Mouse (Mus musculus) adrenal gland, adult (tissue): Measurements from ENCODE around the gene Tmem160.

Source experiments
- DNase-seq, 2 experiments: peaks; one replicate each; pipeline ENCODE4 v3.0.0; 2022 to 2023; ENCODE audit warnings: low spot score in 1 of 2; ENCODE audit not compliant: inconsistent age in 2 of 2

Gene Tmem160

DNA sequence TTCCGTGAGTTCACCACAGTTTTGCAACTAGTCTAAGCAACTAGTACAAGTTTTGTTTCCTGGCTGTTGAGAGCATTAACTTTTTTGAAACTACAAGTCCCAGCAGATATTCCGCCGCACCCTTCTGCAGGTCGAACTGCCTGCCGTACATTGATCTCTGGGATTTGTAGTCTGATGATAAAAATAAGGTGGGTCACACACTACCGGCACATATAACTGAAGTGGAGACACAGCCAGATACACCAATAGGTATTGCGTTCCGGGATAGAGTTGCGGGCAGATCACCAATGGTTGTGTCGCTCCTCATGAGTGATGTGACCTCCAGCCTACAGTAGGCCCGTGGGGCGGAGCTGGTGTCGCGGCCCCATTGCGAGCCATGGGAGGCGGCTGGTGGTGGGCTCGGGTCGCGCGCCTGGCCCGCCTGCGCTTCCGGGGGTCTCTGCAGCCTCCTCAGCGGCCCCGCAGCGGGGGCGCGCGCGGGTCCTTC lies at the start of gene Tmem160:
Gene Tmem160, plus strand, starts transcription at position 193 of the 487 bp plus-strand sequence.
- DNase-seq: peak; percentile 92 to 95

DNA sequence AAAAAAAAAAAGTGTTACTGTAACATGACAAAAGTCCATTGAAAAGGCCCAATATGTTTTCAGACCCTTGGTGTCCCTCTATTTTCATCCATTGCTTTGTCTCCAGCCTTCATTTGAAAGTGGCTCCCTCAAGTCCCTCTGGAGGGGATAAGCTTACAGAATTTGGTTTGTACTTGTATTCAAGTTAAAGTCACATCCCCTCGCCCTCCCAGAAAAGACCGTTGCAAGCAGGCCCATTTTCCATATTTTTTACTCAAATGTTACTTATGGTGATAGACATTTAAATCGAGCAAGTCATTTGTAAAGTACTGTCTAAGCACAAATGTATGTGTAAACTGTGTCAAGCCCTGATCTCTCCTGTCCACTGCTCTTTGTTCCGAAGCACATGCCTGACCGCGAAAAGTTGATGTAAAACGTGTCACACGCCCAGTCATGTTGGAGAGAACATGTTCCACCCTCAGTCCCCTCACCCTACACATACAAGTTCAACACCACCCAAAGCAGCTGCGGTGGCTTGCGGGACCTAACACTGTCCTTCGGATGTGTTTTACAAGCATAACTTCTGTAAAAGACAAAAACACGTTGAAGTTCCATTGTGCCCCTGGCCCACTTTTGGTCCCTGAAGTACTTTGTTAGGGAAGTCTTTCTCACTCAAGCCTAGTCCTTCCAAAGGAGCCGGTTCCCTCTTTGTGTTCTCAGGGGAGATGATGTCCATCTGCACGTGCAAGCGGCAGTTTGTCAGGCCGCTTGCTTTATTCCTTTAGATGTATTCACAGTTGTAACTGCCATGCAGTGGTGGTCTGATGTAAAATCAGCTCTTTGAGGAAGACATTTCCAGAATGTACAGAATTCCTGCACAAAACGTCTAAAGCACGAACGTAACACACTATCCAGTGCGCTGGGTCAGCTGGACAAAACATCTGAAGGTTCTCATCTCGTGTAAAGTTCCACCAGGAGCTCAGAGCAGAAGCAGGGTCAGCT lies 49.3 kb upstream of the Tmem160 start:
- peak in 1 of 2 experiments; percentile 70 for DNase-seq

DNA sequence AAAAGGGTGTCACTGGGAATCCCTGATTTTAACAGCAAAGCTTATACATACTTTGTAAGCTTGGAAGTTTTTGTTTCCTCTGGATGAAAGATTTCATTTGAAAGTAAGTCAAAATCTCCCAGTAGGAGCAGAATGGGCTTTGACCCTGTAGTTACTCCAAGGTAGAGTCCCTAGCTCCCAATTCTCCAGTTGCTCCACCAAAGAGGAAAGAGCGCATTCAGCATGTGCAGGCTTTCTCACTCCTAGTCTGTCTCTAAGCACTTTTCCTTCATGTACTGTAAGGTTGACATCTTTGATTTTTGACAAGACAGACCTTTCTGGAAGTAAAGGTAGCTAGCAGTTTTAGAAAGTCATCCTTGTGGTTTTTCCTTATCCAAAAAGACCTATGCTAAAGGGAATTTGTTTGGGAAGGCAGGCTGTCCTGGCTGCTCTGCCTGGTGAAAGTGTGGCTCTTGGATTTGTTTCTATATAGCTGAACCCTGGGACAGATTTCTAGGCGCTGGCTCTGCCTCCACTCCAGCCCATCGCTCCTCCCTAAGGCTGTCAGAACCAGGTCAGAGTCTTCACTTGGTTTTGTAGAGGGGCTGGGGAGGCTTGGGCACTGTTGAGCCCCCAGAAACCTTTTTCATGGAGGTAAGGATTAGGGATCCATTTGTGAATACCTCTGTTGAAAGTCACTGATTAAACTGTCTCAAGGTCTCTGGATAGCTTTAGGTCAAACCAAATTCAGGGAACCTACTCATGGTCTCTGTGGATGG lies 48.1 kb upstream of the Tmem160 start:
- DNase-seq: peak; percentile 31 to 85

DNA sequence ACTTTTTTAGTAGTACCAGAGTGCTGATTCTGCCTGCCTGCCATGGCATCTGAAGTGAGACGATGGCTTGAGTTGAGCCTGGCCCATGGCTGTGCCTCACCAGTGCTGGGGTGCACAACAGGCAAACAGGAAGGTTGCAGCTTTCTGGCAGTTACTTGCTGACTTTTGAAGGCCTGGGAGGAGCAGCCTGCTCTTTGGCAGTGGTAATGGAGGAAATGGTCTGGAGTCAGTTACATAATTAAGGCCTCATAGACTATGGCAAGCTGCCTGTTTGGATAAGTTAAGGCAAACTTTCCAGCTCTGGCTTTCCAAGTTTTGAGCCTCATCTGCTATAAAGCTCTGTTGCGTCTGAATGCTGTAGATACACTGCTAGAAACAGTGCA lies 47.5 kb upstream of the Tmem160 start:
- peak in 1 of 2 experiments; percentile 63 for DNase-seq

DNA sequence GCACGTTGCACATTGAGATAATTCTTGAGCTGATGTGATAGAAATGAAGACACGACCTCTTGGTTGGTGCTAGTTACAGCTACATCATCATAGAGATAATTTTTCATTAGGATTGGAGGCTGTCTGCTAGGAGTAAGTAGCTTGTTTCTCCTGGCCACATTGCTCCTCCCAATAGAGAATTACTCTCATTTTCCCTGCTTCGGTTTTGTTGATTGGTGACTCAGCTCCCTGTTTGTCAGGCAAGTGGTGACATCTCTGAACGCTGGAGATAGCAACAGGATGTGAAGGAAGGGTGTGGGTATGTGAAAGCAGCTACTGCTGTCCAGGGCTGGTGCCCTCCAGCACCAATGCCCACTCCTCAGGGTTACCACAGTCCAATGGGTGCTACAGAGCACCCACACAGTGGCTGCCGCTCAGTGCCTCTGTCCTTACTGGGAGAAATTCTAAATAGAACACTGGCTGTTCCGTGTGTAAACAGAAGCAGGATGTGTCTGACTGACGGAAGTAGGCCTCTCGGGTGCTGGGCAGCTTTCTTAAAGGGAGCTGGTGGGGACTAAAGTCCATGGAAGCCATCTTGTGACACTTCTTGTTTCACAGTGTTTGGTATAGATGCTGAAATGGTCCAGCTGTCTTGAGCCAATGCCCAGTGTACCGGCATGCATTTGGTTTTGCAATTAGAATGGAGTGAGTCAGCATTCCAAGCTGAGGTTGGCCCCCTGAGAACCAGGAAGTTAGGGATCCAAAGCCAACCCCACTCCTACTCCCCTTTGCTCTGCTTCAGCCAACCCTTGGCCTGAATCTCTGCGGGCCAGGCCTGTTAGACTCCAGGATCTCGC lies 46.8 kb upstream of the Tmem160 start:
- DNase-seq: peak; percentile 61 to 89

DNA sequence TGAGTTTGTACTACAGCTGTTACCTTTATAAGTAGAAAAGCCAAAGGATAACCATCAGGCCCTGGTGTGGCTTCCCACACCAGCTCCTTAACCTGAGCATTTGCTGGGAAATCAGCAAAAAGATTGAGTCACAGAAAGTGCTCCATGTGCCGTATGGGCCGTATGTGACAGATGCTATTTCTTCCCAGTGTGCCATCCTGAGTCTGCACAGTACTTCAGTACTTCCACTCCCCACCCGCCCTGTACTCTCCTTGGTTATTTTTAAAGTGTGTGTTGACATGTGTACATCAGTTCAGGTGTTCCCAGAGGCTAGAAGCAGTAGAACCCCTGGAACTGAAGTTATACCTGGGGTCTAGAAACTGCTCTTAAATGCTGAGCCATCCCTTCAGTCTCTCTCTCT lies 45.6 kb upstream of the Tmem160 start:
- DNase-seq: no peak

DNA sequence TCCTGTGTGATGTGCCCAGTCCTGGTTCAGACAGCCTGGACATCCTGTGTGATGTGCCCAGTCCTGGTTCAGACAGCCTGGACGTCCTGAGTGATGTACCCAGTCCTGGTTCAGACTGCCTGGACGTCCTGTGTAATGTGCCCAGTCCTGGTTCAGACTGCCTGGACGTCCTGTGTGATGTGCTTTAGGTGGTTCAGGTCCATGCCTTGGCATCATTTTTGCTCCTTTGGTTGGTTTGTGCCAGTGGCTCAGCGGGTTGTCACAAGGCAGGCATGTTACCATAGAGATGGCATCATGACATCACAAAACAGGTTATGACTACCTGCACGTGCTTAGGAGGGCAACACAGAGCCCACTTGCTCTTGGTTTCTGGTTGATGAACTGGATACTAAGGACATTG lies 41.5 kb upstream of the Tmem160 start:
- no peak for DNase-seq

DNA sequence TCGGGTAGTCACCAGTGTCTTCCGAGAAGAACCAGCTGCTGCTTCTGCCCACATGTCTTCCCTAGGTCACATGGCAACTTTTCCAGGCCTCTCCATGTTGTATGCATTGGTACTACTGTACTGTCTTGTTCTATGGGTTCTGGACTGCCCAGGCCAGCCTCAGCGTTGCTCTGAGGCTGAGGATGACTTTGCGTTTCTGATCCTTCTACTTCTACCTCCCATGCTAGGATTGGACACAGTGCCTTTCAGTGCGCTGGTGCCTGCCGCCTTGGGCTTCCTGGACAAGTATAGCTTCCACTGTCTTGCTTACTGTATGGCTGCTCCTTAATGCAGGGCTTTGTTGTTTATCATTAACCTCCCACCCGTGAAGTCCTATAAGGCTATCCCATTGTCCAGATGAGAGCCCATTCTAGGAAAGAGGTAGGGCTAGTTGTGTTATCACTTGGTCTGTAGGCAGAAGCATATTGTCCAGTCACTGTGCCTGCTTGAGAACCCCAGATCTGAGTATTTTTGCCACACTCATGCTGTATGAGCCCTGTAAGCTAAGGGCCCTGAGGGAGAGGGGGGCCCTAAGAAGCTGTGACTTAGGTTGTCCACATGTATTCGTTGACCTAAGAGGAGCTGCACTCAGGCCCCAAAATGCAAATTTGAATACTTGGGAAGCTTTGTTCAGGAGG lies 40.2 kb upstream of the Tmem160 start:
- DNase-seq: no peak

DNA sequence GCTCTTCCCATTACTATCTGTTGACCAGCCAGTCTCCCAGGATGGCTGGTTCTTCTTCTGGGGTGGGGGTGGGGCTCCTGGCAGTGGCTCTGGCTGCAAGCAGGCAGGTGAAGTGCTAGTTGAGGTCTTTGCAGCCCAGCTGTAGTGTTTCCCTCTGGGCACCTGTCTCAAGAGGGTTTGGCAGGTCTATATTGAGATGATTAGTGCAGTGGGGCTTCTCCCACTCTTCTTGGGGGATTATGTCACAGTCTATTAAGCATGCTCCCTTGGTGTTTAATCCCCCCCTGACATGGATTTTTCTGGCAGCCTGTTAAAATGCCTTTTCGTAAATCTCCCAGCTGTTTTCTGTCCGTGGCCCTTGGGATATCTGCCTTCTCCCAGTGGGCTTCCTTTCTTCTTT lies 39.6 kb upstream of the Tmem160 start:
- DNase-seq: no peak

DNA sequence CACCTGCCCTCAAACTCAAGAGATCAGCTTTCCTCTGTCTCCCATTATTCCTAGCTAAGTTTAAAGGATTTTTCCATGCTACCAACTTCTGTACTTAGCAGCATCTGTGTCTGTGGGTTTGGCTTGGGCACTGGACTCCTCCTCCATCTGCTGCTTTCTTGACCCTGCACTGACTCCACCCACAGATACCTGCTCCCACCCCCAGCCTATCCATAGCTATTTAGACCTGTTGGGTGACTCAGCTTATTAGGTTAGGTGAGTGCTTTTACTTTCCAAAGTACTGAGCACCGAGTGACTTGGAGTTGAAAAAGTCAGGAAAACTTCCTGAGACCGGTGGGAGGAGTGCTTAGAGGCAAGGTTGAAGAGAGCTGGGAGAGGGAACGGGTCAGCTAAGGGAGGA lies 37.2 kb upstream of the Tmem160 start:
- DNase-seq: no peak

DNA sequence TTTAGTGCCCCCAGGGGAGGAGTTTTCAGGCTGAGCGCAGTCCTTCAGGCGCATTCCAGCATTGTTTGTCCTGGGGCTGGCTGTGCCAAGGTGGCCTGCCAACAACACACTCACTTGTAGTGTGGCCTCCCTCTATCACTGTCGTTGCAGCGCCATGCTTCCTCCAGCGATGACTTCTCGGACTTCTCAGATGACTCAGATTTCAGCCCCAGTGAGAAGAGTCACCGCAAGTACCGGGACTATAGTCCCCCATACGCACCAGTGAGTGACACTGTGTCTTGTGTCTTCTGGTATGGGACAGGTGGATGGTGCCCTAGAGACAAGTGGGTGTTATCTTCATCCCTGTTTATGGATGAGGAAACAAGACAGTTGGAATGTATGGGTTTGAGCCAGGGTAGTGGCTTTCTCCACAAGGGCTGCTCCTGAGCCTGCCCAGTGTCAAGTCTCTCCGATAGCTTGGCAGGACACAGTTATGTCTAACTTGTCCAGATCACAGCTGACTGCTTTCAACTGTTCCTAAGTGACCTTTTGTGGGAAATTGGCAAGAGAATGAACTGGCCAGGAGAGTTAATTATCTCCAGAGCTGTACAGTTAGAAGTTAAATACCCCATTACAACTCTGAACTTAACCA lies 35.3 kb upstream of the Tmem160 start:
- peak in 1 of 2 experiments; percentile 60 for DNase-seq

DNA sequence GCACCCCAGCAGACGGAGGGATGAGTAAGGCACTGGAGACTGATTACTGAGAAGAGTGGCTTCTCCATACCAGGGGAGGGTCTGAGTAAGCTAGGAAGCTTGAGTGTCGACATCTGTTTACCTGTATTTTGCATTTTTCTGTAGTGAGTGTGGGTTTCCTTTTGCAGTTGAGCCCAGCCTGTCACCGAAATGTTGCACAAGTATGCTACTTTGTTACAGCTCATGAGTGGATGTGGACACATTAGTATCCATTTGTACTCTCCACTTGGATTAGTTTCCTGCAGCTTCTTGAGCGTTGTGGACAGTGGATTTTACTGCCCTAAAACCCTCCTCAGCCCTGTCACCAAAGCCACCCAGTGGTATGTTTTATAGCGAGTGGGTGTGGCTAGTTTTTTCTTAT lies 33.9 kb upstream of the Tmem160 start:
- DNase-seq: no peak

DNA sequence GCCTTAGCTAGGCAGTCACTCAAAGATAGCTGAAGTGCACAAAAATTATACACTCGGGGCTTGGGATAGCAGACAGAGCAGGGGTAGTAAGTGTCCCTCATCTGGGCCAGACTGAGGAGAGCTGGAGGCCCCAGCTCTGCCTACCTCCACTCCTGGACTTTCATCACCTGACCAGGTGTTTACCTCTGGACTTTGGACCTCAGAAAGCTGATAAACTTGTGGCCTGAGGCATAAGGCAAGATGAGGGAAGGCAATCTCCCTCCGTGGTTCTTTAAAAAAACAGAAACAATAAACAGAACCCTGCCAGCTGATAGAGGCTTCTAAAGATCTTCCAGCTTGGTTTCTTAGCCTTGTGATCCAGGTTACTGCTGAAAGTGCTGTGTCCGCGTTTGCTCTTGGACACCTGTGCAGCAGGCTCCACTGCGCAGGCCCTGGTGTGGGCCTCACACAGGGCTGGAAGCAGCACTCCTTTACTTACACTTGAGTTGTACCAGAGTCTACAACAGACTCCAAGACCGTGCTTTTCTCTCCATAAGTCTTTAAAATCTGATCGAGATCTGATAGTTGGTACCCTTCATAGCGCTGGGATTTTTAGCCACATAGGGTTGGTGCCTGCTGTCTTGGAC lies 32.0 kb upstream of the Tmem160 start:
- DNase-seq: no peak

DNA sequence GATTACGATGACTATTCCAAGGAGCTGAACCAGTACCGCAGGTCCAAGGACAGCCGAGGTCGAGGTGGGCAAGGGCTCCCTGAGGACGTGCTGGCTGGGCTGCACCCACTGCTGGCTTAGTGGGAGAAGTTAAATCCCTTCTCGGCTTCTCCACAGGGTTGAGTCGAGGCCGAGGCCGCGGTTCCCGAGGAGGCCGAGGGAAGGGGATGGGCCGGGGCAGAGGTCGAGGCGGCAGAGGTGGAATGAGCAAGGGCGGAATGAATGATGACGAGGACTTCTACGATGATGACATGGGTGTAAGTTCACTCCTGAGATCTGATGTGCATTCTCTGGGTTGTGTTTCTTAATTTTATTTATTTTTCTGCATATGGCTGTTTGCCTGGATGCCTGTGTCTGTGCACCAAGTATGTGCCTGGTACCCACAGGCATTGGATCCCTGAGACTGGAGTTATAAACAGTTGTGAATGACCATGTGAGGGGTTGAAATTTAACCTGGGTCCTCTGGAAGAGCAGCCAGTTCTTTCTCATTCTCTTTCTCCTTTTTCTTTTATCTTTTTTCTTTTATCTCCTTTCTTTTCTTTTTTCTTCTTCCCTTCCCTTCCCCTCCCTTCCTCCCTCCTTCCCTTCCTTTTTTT lies 30.2 kb upstream of the Tmem160 start:
- no peak for DNase-seq

DNA sequence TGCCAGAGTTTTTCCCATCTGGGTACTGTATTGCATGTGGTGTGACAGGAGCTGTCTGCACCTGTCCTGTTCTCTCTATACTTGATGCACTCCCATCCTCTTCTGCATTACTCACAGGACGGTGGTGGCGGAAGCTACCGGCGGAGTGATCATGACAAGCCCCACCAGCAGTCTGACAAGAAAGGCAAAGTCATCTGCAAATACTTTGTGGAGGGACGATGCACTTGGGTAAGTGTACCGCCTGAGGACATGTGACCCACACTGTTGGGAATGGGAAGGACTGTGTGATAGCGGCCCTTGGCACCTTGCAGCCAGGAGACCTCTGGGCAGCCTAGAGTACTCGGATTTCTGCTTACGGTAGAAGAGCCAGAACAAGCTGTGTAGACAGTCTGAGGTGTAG lies 28.8 kb upstream of the Tmem160 start:
- no peak for DNase-seq

DNA sequence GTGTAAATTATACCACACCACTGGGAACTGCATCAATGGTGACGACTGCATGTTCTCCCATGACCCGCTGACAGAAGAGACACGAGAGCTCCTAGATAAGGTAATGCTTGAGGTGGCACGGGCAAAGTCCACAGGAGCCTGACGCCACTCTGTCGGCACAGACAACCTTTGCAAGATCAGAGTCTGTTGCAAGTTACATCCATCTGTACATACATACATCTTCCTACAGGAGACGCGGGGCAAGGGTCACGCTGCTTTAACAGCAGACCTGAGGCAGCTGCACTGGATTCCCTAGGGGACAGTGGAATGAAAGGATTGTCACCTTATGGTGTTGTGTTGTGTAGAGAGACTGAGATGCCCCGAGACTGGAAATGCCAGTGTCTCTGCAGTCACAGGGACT lies 26.9 kb upstream of the Tmem160 start:
- no peak for DNase-seq

DNA sequence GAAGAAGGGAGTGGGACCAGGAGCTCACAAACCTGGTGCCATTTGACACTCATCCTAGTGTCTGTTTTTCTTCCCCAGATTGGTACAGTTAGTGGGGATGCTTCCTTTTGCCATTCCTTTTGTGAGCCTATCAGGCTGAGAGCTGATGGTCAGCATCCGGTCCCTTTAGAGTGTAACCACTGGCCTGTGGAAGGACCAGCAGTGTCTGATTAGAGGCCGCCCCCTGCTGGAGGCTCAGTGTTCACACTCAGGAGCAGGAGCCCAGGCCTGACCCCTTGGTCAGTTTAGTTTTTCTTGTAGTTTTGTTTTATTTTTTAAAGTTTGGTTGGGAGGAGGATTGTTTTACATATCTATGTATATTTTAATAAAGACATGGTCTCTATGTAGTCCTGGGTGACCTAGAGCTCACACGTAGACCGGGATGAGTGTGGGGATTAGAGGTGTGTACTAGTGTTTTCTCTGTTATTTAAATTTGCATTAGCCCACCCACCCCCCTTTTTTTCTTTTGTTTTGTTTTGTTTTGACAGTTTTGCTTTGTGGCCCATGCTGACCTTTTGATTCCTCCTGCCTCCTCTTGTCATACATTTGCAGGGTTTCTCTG lies 26.4 kb upstream of the Tmem160 start:
- peak; percentile 81 to 92 for DNase-seq

DNA sequence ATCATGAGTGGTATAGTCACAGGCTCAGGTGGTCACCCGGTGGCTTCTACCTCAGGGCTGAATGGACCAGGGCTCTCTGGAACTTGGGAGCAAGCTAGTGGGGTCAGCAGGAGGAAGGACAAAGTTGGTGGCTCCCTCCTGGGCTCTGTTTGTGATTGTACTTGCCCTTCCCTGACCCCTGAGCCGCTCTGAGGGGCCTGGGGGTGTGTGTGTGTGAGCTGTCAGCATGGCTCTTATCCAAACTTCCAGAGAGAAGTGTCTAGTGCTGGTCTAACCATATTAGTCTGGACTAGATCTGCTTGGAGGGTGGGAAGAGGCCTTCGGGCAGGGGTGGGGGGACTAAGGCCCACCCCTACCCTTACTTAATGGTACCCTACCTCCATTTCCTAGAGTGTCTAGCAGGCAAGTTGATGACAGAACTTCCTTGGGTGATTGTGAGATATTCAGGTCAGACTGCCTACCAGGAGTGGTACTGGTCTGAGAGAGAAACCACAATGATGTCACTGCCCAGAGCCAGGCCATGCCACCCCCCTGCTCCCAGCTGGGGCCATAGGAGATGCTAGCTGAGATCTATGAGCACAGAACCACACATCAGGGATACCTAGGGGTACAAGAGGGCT lies 19.1 kb upstream of the Tmem160 start:
- no peak for DNase-seq
